Mouse (Mus musculus): Measurements from ENCODE around the gene Clec2e.
"Not testable (repeated sequence)": the region's sequence is repeated elsewhere in the genome, so short reads cannot be mapped to it uniquely, and the experiment has no call there.

Clec2e gene

GRCm38 (mm10) chr6:129100794-129101193 lies at the start of gene Clec2e:
TSS of gene Clec2e (minus strand) at chr6:129100913.
- DNase-seq (ENCODE audit: low read depth, low spot score), result not testable (repeated sequence)

DNA sequence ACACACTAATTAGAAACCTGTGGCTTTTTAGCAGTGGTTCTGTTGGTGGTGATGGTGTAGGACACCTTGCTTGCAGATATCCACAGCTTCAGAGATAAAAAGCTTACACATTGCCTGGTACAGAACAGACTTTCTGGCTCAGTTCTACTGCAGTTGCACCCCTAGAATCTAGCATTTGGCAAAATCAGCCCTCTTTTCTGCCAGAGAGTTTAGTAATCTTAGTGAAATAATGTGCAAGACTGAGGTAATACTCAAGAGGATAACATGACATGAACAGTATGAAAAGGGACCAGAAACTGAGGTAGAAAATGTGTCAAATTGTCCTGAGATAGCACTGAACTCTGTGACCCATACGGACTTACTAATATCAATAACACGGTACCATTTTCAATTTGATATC lies 46.1 kb upstream of the Clec2e start:
- DNase-seq (ENCODE audit: low read depth, low spot score), result no peak

DNA sequence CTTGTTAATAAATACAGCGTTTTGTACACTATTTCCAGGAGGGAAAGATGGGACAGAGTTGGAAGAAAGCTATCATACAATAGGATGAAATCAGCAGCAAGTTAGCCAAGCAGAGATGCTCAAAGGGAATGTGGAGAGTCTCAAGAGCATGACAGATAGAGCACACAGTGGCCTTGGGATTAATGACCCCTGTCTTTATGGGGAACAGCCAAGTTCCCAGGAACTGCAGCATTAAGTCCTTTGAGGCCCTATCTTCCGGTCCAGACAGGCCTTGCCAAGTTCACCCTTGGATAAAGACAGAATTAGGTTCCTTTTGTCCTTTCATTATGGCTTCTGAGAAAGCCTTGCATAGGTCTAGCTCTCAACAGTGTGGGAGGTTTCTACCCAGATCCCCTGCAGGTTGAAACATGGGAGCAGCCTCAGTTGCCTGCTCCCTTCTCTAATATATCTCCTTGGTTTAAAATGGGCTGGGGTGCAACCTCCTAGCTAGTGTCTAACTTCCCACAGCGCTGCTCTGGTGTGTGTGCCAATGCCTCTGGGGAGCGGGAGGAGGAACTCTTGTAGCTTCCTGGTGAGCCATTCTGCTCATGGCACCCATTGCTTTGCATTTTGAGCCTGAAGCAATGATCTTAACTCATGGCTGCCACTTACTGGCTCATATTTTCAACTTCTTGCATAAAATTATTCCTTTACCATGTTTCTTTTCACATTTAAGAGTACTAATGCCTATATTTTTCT lies 32.1 kb upstream of the Clec2e start:
- no peak for DNase-seq (ENCODE audit: low read depth, low spot score)

- no peak for DNase-seq (ENCODE audit: low read depth, low spot score)
These were observed 26.1 kb upstream of the Clec2e start for GRCm38 (mm10) chr6:129126861-129127260.

DNA sequence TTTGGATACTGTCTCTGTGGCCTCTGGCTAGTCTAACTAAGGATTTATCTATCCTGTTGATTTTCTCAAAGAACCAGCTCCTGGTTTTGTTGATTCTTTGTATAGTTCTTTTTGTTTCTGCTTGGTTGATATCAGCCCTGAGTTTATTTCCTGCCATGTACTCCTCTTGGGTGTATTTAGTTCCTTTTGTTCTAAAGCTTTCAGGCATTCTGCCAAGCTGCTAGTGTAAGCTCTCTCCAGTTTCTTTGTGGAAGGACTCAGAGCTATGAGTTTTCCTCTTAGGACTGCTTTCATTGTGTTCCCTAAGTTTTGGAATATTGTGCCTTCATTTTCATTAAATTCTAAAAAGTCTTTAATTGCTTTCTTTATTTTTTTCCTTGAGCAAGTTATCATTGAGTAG lies 23.8 kb upstream of the Clec2e start:
- DNase-seq (ENCODE audit: low read depth, low spot score), result not testable (repeated sequence)

DNA sequence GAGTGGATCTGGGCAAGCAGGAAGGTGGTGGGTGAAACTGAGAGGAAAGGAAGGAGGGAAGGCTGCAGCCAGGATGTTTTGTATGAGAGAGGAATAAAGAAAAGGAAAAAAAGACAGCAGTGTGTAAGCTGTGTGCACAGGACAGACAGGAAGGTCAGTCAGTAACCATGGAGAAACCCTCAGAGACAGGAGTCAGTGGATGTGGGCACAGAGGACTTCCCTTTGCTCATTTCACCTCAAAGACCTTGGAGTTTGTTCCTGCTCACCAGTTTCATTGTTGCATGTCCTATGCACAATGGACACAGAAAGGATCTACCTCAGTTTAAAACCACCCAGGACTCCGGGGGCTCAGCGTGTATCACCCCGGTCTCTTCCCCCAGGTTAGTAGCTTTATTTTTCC lies 15.5 kb upstream of the Clec2e start:
- DNase-seq (ENCODE audit: low read depth, low spot score), result no peak

DNA sequence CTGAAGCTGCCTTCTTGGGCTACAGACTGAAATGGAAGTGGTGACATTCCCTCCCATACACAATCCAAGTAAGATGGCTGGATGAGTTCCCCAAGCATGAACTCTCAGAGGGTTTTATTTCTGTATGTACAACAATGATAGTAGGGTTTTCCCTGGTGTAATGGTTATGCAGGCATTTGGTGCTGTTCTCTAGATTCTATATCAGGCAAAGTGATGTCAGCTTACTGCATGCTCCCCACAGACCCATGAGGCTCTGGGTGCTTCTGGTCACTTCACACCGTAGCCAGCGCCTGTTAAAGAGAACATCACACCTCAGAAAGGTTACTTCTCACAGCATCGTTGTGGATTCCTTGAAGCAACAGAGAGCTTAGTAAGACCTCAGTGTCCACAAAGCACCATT lies 13.5 kb upstream of the Clec2e start:
- not testable (repeated sequence) for DNase-seq (ENCODE audit: low read depth, low spot score)

GRCm38 (mm10) chr6:129113769-129114168 lies 13.1 kb upstream of the Clec2e start:
- DNase-seq (ENCODE audit: low read depth, low spot score), result no peak

DNA sequence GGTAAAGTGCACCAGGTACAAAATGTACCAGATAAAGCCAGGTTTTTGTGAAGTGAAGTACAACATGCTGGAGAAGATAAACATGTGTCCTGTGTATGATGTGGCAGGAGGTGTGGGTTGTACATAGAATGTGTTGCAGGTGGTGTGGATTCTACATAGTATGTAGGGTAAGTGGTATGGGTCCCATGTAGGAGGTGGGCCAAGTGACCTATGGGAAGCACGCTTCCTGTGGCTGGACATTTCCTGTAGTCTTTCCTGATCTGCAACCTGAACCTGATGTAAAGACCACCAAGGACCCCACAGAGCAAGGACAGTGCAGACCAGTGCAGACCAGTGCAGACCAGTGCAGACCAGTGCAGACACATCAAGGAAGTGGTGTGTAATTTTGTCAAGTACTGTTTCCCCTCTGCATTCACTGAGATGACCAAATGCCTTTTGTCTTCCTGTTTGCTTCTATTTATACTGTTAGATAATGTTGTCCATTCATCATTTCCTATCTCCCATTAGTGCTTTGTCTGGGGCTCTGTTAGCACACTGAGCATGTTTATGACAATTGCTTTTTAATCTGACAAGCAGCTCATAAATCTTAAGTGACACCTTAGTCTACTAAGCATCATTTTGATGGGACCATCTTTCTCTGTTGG lies 12.4 kb upstream of the Clec2e start:
- DNase-seq (ENCODE audit: low read depth, low spot score), result no peak

- no peak for DNase-seq (ENCODE audit: low read depth, low spot score)
These were observed 11.8 kb upstream of the Clec2e start for GRCm38 (mm10) chr6:129112526-129112925.

- DNase-seq (ENCODE audit: low read depth, low spot score), result no peak
These were observed 7.2 kb upstream of the Clec2e start for GRCm38 (mm10) chr6:129107916-129108315.

DNA sequence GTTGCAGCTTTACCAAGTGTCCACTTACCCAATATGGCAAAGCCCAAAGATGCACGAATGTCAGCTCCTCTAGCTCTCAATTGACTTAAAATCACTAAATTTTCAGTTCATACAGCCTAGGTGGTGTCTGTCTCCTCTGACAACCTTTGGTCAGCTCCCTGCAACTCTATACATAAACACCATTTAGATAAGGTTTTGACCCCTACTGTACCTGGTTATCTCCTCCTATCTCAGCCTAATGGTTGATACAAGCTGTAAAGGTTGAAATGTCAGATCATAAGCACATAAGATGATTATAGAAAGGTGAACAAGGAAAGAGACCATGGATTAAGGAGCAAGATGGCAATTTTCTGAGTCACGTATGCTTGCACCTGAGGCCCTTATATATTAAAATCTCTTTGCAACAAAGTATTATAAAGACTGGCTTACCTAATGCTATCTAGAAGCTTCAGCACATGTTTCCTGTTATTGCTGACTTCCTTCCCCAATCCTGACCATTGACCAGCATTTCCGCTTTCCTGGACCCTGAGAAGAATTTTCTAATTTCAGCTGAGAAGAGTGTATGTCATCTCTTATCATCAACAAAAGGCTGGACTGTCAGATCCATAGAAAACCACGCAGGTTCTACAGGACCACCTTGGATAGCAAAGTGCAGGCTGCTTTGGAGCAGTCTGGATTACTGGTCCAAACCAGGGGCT lies 2.3 kb upstream of the Clec2e start:
- DNase-seq (ENCODE audit: low read depth, low spot score), result no peak

DNA sequence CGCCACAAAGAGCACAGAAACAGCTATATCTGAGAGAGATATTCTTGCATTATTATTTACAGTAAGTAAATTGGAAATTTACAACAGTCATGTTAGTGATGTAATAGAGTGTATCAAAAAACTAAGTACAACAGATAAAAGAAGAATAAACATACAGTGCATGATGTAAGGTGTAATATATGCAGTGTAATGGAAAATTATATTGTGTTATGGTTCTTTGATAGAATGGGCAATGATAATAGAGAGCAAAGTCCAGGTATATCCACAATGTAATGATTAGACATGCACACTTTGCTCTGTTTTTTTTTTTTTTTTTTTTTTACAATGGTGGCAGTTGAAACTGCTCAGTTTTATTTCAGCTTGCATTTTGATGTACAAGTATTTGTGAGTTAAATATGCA lies 891 bp upstream of the Clec2e start:
- DNase-seq (ENCODE audit: low read depth, low spot score), result no peak

GRCm38 (mm10) chr6:129097929-129098328 lies 2.8 kb downstream of the Clec2e start:
- DNase-seq (ENCODE audit: low read depth, low spot score), result no peak

- DNase-seq (ENCODE audit: low read depth, low spot score), result peak; percentile 46
These were observed 5.5 kb downstream of the Clec2e start for GRCm38 (mm10) chr6:129095166-129095565.

- not testable (repeated sequence) for DNase-seq (ENCODE audit: low read depth, low spot score)
These were observed 12.1 kb downstream of the Clec2e start for GRCm38 (mm10) chr6:129088596-129088995.

DNA sequence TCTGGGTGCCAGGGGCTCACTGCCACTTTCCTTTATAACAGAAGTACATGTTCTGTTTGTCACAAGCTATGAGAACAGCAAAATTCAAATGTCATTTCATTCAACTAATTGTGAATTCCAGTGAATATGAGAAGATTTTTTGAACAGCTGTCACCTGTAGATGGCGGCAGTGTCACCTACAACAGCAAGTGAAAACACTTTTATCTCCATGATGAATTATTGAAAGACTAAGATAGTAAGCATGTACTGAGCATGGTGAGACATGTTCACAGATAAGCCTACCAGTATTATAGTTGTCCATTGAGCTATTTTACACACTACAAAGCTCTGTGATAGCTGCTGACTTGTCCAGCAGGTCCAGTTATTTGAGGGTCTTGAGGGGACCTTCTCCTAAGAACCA lies 12.6 kb downstream of the Clec2e start:
- DNase-seq (ENCODE audit: low read depth, low spot score), result no peak

- peak; percentile 18 for DNase-seq (ENCODE audit: low read depth, low spot score)
These were observed 14.7 kb downstream of the Clec2e start for GRCm38 (mm10) chr6:129086031-129086430.

- peak; percentile 52 for DNase-seq (ENCODE audit: low read depth, low spot score)
These were observed 15.6 kb downstream of the Clec2e start for GRCm38 (mm10) chr6:129085098-129085497.

GRCm38 (mm10) chr6:129066986-129067385 lies 33.7 kb downstream of the Clec2e start:
- DNase-seq (ENCODE audit: low read depth, low spot score), result no peak

GRCm38 (mm10) chr6:129066530-129066929 lies 34.2 kb downstream of the Clec2e start:
- no peak for DNase-seq (ENCODE audit: low read depth, low spot score)

DNA sequence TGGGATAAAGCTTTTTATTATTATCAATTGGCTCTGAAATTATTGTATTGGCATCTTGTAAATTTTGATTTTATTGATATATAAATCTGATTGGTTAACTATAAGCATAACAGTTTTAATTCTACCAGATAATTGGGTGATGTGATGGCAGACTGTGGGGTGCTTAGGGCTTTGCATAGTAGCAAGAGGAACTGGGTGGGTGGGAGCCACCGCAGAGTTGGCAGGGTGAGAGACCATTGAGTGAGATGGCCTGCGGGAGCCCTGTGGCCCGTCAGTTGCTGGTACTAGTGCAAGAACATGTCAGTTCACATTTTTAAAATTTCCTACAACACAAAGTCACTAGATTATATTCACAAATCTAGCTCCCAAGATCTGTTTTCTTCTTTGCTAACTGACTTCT lies 34.9 kb downstream of the Clec2e start:
- DNase-seq (ENCODE audit: low read depth, low spot score), result no peak

GRCm38 (mm10) chr6:129065407-129065806 lies 35.3 kb downstream of the Clec2e start:
- no peak for DNase-seq (ENCODE audit: low read depth, low spot score)

All from ES-CJ7 (cell line).